Mouse (Mus musculus): ENCODE data around the gene Hnrnpa3.
"Not testable (repeated sequence)": the region's sequence is repeated elsewhere in the genome, so short reads cannot be mapped to it uniquely, and the experiment has no call there.

The Hnrnpa3 gene

GRCm38 (mm10) chr2:75658727-75659628, at the start of gene Hnrnpa3:
Gene Hnrnpa3 (plus strand): TSS chr2:75659261.
- peak; percentile 98 for DNase-seq

- DNase-seq, result no peak
Observed at GRCm38 (mm10) chr2:75609971-75610370, 49.1 kb upstream of the Hnrnpa3 start.

GRCm38 (mm10) chr2:75610602-75611001, 48.5 kb upstream of the Hnrnpa3 start:
- DNase-seq, result not testable (repeated sequence)

GRCm38 (mm10) chr2:75611041-75611805, 47.8 kb upstream of the Hnrnpa3 start:
- no peak for DNase-seq

GRCm38 (mm10) chr2:75612006-75612405, 47.1 kb upstream of the Hnrnpa3 start:
- DNase-seq, result no peak

- peak; percentile 86 for DNase-seq
Observed at GRCm38 (mm10) chr2:75612981-75613567, 46.0 kb upstream of the Hnrnpa3 start.

- no peak for DNase-seq
Observed at GRCm38 (mm10) chr2:75614577-75614976, 44.5 kb upstream of the Hnrnpa3 start.

GRCm38 (mm10) chr2:75616911-75617310, 42.1 kb upstream of the Hnrnpa3 start:
- DNase-seq, result no peak

- DNase-seq, result no peak
Observed at GRCm38 (mm10) chr2:75618712-75619111, 40.3 kb upstream of the Hnrnpa3 start.

GRCm38 (mm10) chr2:75621873-75622654, 37.0 kb upstream of the Hnrnpa3 start:
- no peak for DNase-seq

- no peak for DNase-seq
Observed at GRCm38 (mm10) chr2:75625086-75625485, 34.0 kb upstream of the Hnrnpa3 start.

GRCm38 (mm10) chr2:75626597-75627440, 32.2 kb upstream of the Hnrnpa3 start:
- no peak for DNase-seq

- no peak for DNase-seq
Observed at GRCm38 (mm10) chr2:75628487-75628886, 30.6 kb upstream of the Hnrnpa3 start.

- no peak for DNase-seq
Observed at GRCm38 (mm10) chr2:75631421-75631820, 27.6 kb upstream of the Hnrnpa3 start.

GRCm38 (mm10) chr2:75632043-75632442, 27.0 kb upstream of the Hnrnpa3 start:
- DNase-seq, result no peak

GRCm38 (mm10) chr2:75632721-75633181, 26.3 kb upstream of the Hnrnpa3 start:
- no peak for DNase-seq

GRCm38 (mm10) chr2:75633381-75633780, 25.7 kb upstream of the Hnrnpa3 start:
- peak; percentile 50 for DNase-seq

GRCm38 (mm10) chr2:75633784-75634183, 25.3 kb upstream of the Hnrnpa3 start:
- DNase-seq, result peak; percentile 81

- not testable (repeated sequence) for DNase-seq
Observed at GRCm38 (mm10) chr2:75634431-75634830, 24.6 kb upstream of the Hnrnpa3 start.

- DNase-seq, result peak; percentile 75
Observed at GRCm38 (mm10) chr2:75636261-75637054, 22.6 kb upstream of the Hnrnpa3 start.

GRCm38 (mm10) chr2:75637055-75637304, 22.1 kb upstream of the Hnrnpa3 start:
- not testable (repeated sequence) for DNase-seq
